Mouse (Mus musculus) liver, embryonic 13.5 days (tissue): ENCODE data around the gene Ankrd50. TPM values are rescaled to one million over a fixed set of nuclear protein-coding genes. Genes with fewer than 3 reads are reported as not detected.

Source experiments
- ATAC-seq: fragments of 200-750 bp; cut with Nextera tagmentation; 2 replicates; pipeline ENCODE4 v1.8.0; 2017; ENCODE audit warnings: low read depth, mild to moderate bottlenecking, moderate number of reproducible peaks, moderate library complexity
- DNase-seq: peaks from one replicate; pipeline ENCODE4 v3.0.0; 2022
- H3K27ac ChIP-seq: fragments of 300-500 bp; sonication (generic); 2 replicates; pipeline ENCODE4 v1.5.1; 2015; ENCODE audit warnings: moderate library complexity, mild to moderate bottlenecking, inconsistent platforms
- H3K27me3 ChIP-seq: fragments of 300-500 bp; sonication (generic); 2 replicates; pipeline ENCODE4 v1.6.1; 2015; ENCODE audit warnings: mild to moderate bottlenecking, inconsistent platforms
- H3K36me3 ChIP-seq: fragments of 300-500 bp; sonication (generic); 2 replicates; pipeline ENCODE4 v1.6.1; 2015; ENCODE audit warnings: mild to moderate bottlenecking, inconsistent platforms
- H3K4me1 ChIP-seq: fragments of 300-500 bp; sonication (generic); replicated peaks from 2 replicates; pipeline ENCODE4 v1.6.1; 2015; ENCODE audit warnings: inconsistent platforms
- H3K4me2 ChIP-seq: fragments of 300-500 bp; sonication (generic); 2 replicates; pipeline ENCODE4 v1.6.1; 2015; ENCODE audit warnings: inconsistent platforms, mild to moderate bottlenecking, moderate library complexity
- H3K4me3 ChIP-seq: fragments of 300-500 bp; sonication (generic); replicated peaks from 2 replicates; pipeline ENCODE4 v1.5.1; 2015; ENCODE audit warnings: mild to moderate bottlenecking, inconsistent platforms
- H3K9ac ChIP-seq: fragments of 300-500 bp; sonication (generic); 2 replicates; pipeline ENCODE4 v1.6.1; 2015; ENCODE audit warnings: mild to moderate bottlenecking, inconsistent platforms
- H3K9me3 ChIP-seq: fragments of 300-500 bp; sonication (generic); replicated peaks from 2 replicates; pipeline ENCODE4 v1.6.1; 2016; ENCODE audit warnings: inconsistent platforms
- WGBS: fragments of 180-500 bp; shearing (Covaris S2); methylation state at CpG from one replicate; pipeline ENCODE4 v1.1.7; 2015; ENCODE audit not compliant: insufficient replicate concordance; 5-methylcytosine and 5-hydroxymethylcytosine counted together
- polyA plus RNA-seq: library from polyadenylated mRNA; unstranded; fragments of >200 nt; fragmentation: Nextera tagmentation; extraction: Ambion mirVana; gene quantifications from 2 replicates; pipeline ENCODE4 v1.2.1, GENCODE M21; 2015

Ankrd50 gene
- polyA plus RNA-seq, 1 experiment from 2014 or later = 2.2 TPM

DNA sequence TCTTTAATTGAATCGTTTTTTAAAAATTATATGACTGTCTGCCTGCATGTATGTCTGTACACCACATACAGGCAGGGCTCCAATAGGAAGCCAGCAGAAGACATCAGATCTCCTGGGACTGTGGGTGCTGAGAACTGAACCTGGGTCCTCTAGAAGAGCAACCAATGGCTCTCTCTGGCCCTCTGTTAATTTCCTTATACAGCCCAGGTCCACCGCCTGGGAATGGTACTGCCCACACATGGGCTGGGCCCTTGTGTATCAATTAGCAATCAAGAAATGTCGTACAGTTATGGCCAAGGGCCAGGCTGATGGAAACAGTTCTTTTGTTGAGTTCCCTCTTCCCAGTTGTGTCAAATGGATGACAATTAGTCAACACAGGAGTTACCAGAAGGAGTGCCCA lies 6.6 kb upstream of the Ankrd50 start:
- Histone ChIP-seq H3K36me3 (no peaks in the 10 kb centered on the region), H3K4me1 (no peaks in the 10 kb centered on the region), H3K9ac (no peak overlapping the region), H3K4me3 (no peak overlapping the region), H3K4me2 (no peak overlapping the region), H3K27ac (no peak overlapping the region), H3K9me3 (no peaks in the 10 kb centered on the region), H3K27me3 (0 out of 2 replicates have a peak, but pooled peaks cover 8% of the 10 kb centered on the region)
- WGBS = 57% methylated on average over 3 of the region's 3 CpGs
- DNase-seq (no peak), ATAC-seq (no peak)

DNA sequence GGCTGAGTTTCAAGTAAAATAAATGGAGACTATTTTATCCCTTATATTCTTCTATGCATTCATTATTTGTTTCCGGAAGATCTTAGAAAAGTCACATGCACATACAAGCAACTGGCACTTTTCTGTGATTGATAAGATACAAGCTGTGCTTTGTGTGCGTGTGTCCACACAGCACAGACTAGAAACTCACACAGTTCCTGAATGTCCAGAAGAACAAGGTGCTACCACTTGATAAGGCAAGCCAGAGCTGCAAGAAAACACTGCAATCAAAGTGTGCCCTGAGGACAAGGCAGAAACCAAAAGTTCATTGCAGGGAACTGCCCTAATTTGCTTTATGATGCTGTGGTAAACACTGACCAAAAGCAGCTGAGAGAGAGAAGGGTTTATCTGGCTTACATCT lies 6.1 kb upstream of the Ankrd50 start:
- no peaks in the 10 kb centered on the region for H3K9me3 ChIP-seq
- ATAC-seq = no peak

DNA sequence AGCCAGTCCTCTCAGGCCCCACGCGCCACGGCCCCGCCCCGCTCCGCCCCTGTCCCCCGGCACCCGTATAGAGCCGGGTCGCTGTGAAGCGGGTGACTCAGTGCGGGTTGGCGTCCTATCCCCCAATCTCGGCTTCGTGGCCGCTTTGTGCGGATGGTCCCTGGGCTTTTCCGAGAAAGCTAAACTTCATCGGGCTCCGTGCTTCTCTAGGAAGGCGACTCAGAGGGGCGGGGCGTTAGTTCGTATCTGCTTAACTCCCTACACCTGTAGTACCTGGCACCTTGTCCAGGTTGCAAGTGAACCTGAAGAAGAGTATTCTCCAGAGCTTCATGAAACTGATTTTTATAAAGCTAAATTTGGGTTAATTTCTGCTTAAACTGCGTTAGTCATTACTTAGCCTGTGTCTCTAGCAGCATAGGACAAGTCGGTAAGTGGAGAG lies 482 bp upstream of the Ankrd50 start:
- peak overlapping the region; percentile 98 for H3K4me2 ChIP-seq

More for the DNA sequence above, 6.1 kb upstream of the Ankrd50 start:
- H3K4me3 ChIP-seq = no peak overlapping the region
- 30% methylated on average over 2 of the region's 2 CpGs for WGBS
- H3K27ac ChIP-seq = no peak overlapping the region
- H3K9ac ChIP-seq = no peak overlapping the region
- no peaks in the 10 kb centered on the region for H3K36me3 ChIP-seq
- no peak overlapping the region for H3K4me2 ChIP-seq
- H3K27me3 ChIP-seq = 0 out of 2 replicates have a peak, but pooled peaks cover 8% of the 10 kb centered on the region
- no peak for DNase-seq
- H3K4me1 ChIP-seq = no peaks in the 10 kb centered on the region

DNA sequence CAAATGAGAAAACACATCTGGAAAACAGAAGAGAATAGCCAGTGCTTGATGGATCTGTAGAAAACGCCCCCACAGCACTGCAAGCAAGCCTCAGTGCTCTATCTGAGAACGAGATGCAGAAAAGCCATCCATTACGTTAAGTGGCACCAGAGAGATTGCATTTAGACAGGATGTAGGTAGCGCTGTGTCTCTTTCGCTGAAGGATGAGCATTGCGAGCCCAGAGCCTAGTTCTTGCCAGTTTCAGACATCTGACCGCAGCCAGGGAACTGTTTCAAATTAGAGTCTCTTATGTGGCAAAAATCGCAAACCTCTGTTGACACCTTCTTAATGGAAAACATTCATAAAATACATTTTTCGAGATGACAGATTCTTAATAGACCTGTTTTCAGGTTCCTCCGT lies 1.1 kb downstream of the Ankrd50 start:
- no peak for DNase-seq
- H3K9ac ChIP-seq = peak overlapping the region; percentile 90
- H3K9me3 ChIP-seq = no peaks in the 10 kb centered on the region
- 42% methylated on average over 10 of the region's 10 CpGs for WGBS
- peak overlapping the region; percentile 80 for H3K4me3 ChIP-seq
- H3K27me3 ChIP-seq = 0 out of 2 replicates have a peak, but pooled peaks cover 8% of the 10 kb centered on the region
- no peak for ATAC-seq
- no peak overlapping the region for H3K27ac ChIP-seq
- peak overlapping the region; percentile 98 for H3K4me2 ChIP-seq
- H3K36me3 ChIP-seq = no peaks in the 10 kb centered on the region
- peaks cover 19% of the 10 kb centered on the region for H3K4me1 ChIP-seq

More for the DNA sequence above, 482 bp upstream of the Ankrd50 start:
- Histone ChIP-seq H3K27ac (no peak overlapping the region), H3K36me3 (no peaks in the 10 kb centered on the region), H3K4me1 (peaks cover 19% of the 10 kb centered on the region), H3K27me3 (0 out of 2 replicates have a peak, but pooled peaks cover 8% of the 10 kb centered on the region), H3K9me3 (no peaks in the 10 kb centered on the region), H3K9ac (peak overlapping the region; percentile 41; the same call in 1 of the 2 replicates), H3K4me3 (peak overlapping the region; percentile 80)
- DNase-seq (no peak), ATAC-seq (no peak)
- WGBS = 2% methylated on average over 26 of the region's 26 CpGs

DNA sequence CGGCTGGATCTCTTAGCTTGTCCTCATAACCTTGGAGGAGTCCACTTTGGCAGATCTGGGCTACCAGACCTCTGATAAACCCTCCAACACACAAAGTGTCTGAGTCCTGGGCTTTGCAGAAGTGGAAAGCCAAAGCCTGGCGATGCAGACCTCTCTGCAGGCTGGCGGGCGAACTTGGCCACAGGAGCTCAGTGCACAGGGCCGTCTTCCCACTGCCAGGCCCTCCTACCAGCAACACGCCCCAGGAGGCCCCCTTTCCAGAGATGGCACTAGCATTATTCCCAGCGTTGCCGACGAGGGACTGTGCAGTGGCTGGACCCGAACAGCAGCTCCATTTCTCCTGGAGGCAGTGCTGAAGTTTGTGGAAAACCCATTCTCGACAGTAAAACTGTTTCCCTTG lies 1.9 kb downstream of the Ankrd50 start:
- Histone ChIP-seq H3K9ac (no peak overlapping the region), H3K36me3 (0 out of 2 replicates have a peak, but pooled peaks cover 3% of the 10 kb centered on the region), H3K27ac (no peak overlapping the region), H3K9me3 (no peaks in the 10 kb centered on the region), H3K4me3 (peak overlapping the region; percentile 80), H3K4me1 (peaks cover 19% of the 10 kb centered on the region), H3K4me2 (peak overlapping the region; percentile 98), H3K27me3 (0 out of 2 replicates have a peak, but pooled peaks cover 4% of the 10 kb centered on the region)
- WGBS = 65% methylated on average over 11 of the region's 11 CpGs
- ATAC-seq (no peak), DNase-seq (no peak)

DNA sequence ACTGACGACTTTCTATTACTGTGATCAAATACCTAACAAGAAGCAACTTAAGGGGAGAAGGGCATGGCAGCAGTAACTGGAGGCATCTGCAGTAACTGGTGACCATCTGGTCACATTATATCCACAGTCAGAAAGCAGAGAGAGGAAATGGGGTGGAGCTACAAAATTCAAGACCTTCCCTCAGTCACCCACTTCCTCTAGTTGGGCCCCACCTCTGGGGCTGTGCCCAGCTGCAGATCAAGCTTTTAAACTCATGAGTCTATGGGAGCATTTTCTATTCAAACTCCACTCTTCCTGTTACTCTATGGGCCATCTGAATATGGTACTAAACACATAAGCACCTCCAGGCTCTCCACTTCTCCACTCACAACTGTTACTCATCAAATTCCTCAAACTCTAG lies 3.5 kb downstream of the Ankrd50 start:
- H3K4me3 ChIP-seq = no peak overlapping the region
- no peaks in the 10 kb centered on the region for H3K9me3 ChIP-seq
- no peak overlapping the region for H3K9ac ChIP-seq
- H3K27ac ChIP-seq = no peak overlapping the region
- H3K27me3 ChIP-seq = no peaks in the 10 kb centered on the region
- 67% methylated on average over 1 of the region's 1 CpGs for WGBS
- DNase-seq = no peak
- peaks cover 7% of the 10 kb centered on the region; the same call in 1 of the 2 replicates for H3K36me3 ChIP-seq
- peaks cover 19% of the 10 kb centered on the region for H3K4me1 ChIP-seq
- 0 out of 2 replicates have a peak overlapping the region, but pooled peaks have one; percentile 3 for H3K4me2 ChIP-seq
- no peak for ATAC-seq

DNA sequence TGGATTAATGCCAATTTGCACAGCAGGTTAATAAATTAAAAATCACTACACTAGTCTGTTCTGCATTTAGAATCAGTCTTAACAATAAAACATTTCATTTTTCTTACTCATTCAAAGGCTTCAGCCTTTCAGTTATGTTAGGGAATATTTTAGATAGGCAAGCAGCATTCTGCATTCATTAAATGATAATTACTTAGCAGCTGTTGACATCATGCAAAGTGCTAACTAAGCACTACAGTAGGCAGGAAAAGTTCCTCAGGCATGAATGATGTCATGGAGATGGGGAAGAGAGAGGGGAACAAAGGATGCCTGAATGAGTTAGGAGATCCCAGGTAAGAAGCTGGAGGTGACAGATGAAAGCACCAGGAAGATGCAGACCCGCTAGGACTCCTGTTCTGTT lies 6.7 kb downstream of the Ankrd50 start:
- no peaks in the 10 kb centered on the region for H3K9me3 ChIP-seq
- no peak overlapping the region for H3K9ac ChIP-seq
- WGBS = 82% methylated on average over 1 of the region's 1 CpGs
- DNase-seq = no peak
- no peaks in the 10 kb centered on the region for H3K27me3 ChIP-seq
- peaks cover 8% of the 10 kb centered on the region; the same call in 1 of the 2 replicates for H3K36me3 ChIP-seq
- no peak for ATAC-seq
- peaks cover 6% of the 10 kb centered on the region for H3K4me1 ChIP-seq
- no peak overlapping the region for H3K4me3 ChIP-seq
- H3K4me2 ChIP-seq = no peak overlapping the region
- H3K27ac ChIP-seq = no peak overlapping the region

DNA sequence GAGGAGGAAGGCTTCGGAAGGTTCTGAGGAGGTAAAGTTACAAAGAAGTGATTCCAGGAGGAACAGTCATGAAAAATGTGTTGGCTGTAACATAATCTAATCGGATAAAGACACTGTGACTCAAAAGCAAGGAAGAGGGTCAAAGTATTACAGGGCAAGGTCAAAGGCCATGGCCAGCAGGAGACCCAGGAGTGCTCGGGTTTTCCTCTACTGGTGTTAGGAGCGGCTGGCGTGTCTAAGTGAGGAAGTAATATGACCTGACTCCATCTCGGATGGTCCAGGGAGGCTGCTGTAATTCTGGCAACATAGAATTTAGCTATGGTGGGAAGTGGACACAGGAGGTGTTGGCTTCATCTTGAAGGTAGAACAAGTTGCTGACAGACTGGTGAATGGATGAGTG lies 9.1 kb downstream of the Ankrd50 start:
- Histone ChIP-seq H3K27me3 (no peaks in the 10 kb centered on the region), H3K9ac (no peak overlapping the region), H3K4me3 (no peak overlapping the region), H3K4me2 (no peak overlapping the region), H3K36me3 (peaks cover 8% of the 10 kb centered on the region; the same call in 1 of the 2 replicates), H3K27ac (no peak overlapping the region), H3K9me3 (no peaks in the 10 kb centered on the region), H3K4me1 (no peaks in the 10 kb centered on the region)
- WGBS = 75% methylated on average over 6 of the region's 6 CpGs
- ATAC-seq = no peak
- no peak for DNase-seq

DNA sequence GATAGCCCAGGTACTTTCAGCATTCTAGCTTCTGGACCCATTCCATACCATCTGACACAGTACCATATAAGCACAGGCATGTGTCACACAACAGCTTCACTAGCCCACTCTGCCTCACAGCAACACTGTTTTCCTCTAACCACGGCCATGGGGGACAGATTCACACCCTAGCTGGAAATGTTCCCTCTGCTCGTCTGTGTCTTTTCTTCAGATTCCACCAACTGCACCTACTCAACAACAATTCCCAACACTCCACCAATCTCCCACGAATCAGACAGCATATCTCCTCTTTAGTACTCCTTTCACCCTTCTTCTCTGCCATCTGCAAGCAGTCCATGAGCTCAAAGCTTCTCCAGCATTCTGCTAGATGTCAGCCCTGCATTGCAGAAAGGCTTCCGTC lies 11.5 kb downstream of the Ankrd50 start:
- Histone ChIP-seq H3K4me3 (no peak overlapping the region), H3K36me3 (peaks cover 7% of the 10 kb centered on the region; the same call in 1 of the 2 replicates), H3K4me1 (no peaks in the 10 kb centered on the region), H3K9me3 (no peaks in the 10 kb centered on the region), H3K27me3 (no peaks in the 10 kb centered on the region), H3K27ac (no peak overlapping the region), H3K4me2 (no peak overlapping the region), H3K9ac (no peak overlapping the region)
- ATAC-seq (no peak), DNase-seq (no peak)
- 61% methylated on average over 4 of the region's 4 CpGs for WGBS

DNA sequence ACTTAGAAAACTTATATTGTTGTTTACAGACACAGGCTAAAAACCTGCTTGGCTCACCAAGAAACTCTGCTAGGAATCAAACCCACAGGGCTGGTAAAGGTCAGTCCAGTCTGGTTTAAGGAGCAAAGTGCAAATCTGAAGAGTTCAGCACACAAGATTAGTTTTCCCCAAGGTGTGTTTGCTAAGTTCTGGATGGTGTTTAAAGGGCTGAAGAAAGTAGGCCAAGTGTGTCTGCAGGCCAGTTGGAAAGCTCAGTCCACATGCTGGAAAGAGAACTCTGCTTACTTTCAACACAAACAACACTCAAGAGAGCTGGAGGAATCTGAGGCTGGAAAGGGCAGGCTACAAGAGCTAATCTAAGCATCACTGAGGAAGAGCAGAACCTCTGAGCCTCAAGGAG lies 13.1 kb downstream of the Ankrd50 start:
- no peak overlapping the region for H3K4me3 ChIP-seq
- H3K27me3 ChIP-seq = no peaks in the 10 kb centered on the region
- no peak overlapping the region for H3K27ac ChIP-seq
- H3K9ac ChIP-seq = no peak overlapping the region
- no peaks in the 10 kb centered on the region for H3K9me3 ChIP-seq
- no peak overlapping the region for H3K4me2 ChIP-seq
- ATAC-seq (no peak), DNase-seq (no peak)
- no peaks in the 10 kb centered on the region for H3K4me1 ChIP-seq
- H3K36me3 ChIP-seq = peaks cover 4% of the 10 kb centered on the region; the same call in 1 of the 2 replicates

DNA sequence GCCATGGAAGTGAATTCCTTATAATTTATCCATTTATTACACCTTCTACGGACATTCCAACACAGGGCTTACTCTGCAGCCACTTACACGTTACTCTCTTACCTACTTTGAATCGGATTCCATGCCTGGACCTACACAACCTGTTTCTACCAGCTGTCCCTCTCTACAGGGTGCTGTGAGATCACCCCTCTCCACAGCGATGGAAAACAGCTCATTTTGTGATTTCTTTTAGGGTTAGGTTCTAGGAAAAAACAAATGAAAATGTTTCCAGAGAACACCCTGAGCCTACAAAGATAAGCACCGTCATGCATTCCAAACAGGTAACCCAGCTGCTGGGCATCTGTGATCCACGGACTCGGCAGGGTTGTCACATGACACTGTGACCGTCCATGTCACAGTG lies 16.5 kb downstream of the Ankrd50 start:
- Histone ChIP-seq H3K4me1 (no peaks in the 10 kb centered on the region), H3K36me3 (no peaks in the 10 kb centered on the region)

DNA sequence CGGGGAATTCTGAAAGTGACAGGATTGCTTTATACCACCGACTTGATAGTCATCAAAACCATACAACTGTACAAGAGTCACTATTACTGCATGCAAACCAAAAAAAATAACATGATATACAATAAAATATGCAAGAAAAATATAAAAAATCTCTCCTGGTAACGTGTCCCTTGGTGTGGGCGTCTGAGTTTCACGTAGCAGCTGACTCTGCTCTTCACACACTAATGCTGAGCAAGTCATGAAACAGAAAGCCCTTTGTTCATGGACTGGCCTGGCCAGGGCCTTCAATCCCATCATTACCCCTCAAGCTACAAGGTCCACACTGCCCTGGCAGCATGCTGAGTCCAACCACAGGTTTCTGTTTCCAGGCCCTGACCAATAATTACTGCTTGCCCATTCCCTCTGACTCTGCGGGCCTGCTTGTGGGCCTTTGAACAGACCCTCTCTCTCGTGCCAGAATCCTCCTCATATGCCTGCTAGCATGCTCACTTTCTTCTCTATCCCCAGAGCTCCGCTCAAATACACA lies 17.7 kb downstream of the Ankrd50 start:
- Histone ChIP-seq H3K4me3 (no peak overlapping the region), H3K4me1 (no peaks in the 10 kb centered on the region), H3K9ac (no peak overlapping the region), H3K4me2 (no peak overlapping the region), H3K27ac (no peak overlapping the region), H3K27me3 (no peaks in the 10 kb centered on the region), H3K36me3 (0 out of 2 replicates have a peak, but pooled peaks cover 3% of the 10 kb centered on the region), H3K9me3 (no peaks in the 10 kb centered on the region)
- 74% methylated on average over 8 of the region's 8 CpGs for WGBS
- DNase-seq (no peak), ATAC-seq (no peak)

More for the DNA sequence above, 16.5 kb downstream of the Ankrd50 start:
- Histone ChIP-seq H3K4me2 (no peak overlapping the region), H3K9ac (no peak overlapping the region), H3K9me3 (no peaks in the 10 kb centered on the region), H3K27ac (no peak overlapping the region), H3K4me3 (no peak overlapping the region), H3K27me3 (no peaks in the 10 kb centered on the region)
- ATAC-seq (no peak), DNase-seq (no peak)
- 67% methylated on average over 8 of the region's 8 CpGs for WGBS
